ENCODE assay signal across 28 mouse cellular contexts in the genomic region with DNA sequence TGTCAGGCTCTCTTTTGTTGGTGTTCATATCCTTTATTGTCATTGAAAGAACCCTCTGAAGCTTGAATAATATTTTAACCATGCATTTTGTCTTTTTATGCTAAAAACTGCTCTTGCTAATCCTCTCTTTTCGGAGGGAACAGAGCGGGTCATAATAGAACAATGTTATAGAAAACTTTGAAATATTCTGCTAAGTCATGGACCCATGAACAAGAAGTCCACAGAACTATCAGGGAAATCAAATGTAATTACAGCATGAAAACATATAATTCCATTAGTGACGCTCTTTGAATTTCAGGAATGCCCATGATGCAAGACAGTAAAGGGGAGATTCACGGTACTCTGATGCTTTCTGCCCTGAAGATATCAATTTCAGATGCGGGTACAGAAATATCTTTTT.
DNase-seq lines count a peak whose midpoint lies in the region; ATAC-seq lines count a peak whose summit lies in the region.
"Had no signal": no experiment of that assay in that cellular context is flagged by ENCODE, and none has a peak within 500 bp of the region (broad histone marks: within the 10 kb centered on the region; RNA-seq: fewer than 3 reads in every experiment).

No protein-coding gene starts in this region.

- H3K4me1 ChIP-seq in forebrain, embryonic 10.5 days = peaks cover 31% of the 10 kb centered on the region
- H3K4me1 ChIP-seq in forebrain, embryonic 15.5 days = peaks cover 15% of the 10 kb centered on the region
- peaks cover 2% of the 10 kb centered on the region; the same call in 1 of the 2 replicates for H3K4me1 ChIP-seq in midbrain, embryonic 11.5 days (ENCODE audit: control insufficient read depth, insufficient read depth, low read length)
- 0 out of 2 replicates have a peak, but pooled peaks cover 6% of the 10 kb centered on the region for H3K4me1 ChIP-seq in midbrain, embryonic 14.5 days (ENCODE audit: control insufficient read depth, insufficient read depth, low read length)
- H3K4me1 ChIP-seq: heart, embryonic 15.5 days; hindbrain, embryonic 13.5 days; intestine, embryonic 15.5 days had no signal

- H3K36me3 ChIP-seq in forebrain, embryonic 10.5 days (replicated peaks) = peaks cover 9% of the 10 kb centered on the region
- H3K36me3 ChIP-seq in forebrain, embryonic 15.5 days = no peaks in the 10 kb centered on the region
- no peaks in the 10 kb centered on the region for H3K36me3 ChIP-seq in midbrain, embryonic 11.5 days (ENCODE audit: control insufficient read depth, insufficient read depth, low read length)
- no peaks in the 10 kb centered on the region for H3K36me3 ChIP-seq in midbrain, embryonic 14.5 days (ENCODE audit: control insufficient read depth, insufficient read depth, low read length)
- H3K36me3 ChIP-seq: forebrain, embryonic 12.5 days; heart, embryonic 15.5 days; hindbrain, embryonic 10.5 days; hindbrain, embryonic 13.5 days; intestine, embryonic 15.5 days had no signal

- WGBS in forebrain, embryonic 10.5 days = 35% methylated on average over 5 of the region's 5 CpGs
- WGBS in forebrain, embryonic 15.5 days = 15% methylated on average over 5 of the region's 5 CpGs
- WGBS in midbrain, embryonic 11.5 days = 54% methylated on average over 5 of the region's 5 CpGs
- WGBS in midbrain, embryonic 14.5 days = 35% methylated on average over 5 of the region's 5 CpGs

- no peak overlapping the region for H3K4me2 ChIP-seq in forebrain, embryonic 15.5 days (replicated peaks)
- no peak overlapping the region for H3K4me2 ChIP-seq in midbrain, embryonic 11.5 days
- H3K4me2 ChIP-seq in midbrain, embryonic 14.5 days (ENCODE audit: low read length) = no peak overlapping the region
- H3K4me2 ChIP-seq: embryonic facial prominence, embryonic 13.5 days; forebrain, embryonic 12.5 days; heart, embryonic 11.5 days; heart, embryonic 15.5 days; hindbrain, embryonic 13.5 days; intestine, embryonic 15.5 days had no signal

- H3K27ac ChIP-seq in forebrain, embryonic 10.5 days = peak overlapping the region; percentile 71
- no peak overlapping the region for H3K27ac ChIP-seq in forebrain, embryonic 15.5 days (replicated peaks)
- no peak overlapping the region for H3K27ac ChIP-seq in midbrain, embryonic 11.5 days (ENCODE audit: low read depth, low read length)
- H3K27ac ChIP-seq in midbrain, embryonic 14.5 days (replicated peaks; ENCODE audit: low read depth, low read length) = no peak overlapping the region
- H3K27ac ChIP-seq: embryonic facial prominence, embryonic 13.5 days; forebrain, embryonic 12.5 days; heart, adult 2 months; heart, embryonic 15.5 days; hindbrain, embryonic 10.5 days; hindbrain, embryonic 13.5 days; intestine, embryonic 15.5 days had no signal

- H3K4me3 ChIP-seq in forebrain, embryonic 10.5 days = no peak overlapping the region
- H3K4me3 ChIP-seq in forebrain, embryonic 15.5 days = no peak overlapping the region
- H3K4me3 ChIP-seq in midbrain, embryonic 11.5 days (ENCODE audit: low read depth, low read length) = no peak overlapping the region
- no peak overlapping the region for H3K4me3 ChIP-seq in midbrain, embryonic 14.5 days (replicated peaks; ENCODE audit: low read depth, low read length)
- H3K4me3 ChIP-seq: embryonic facial prominence, embryonic 13.5 days; forebrain, embryonic 12.5 days; heart, adult 2 months; heart, embryonic 15.5 days; hindbrain, embryonic 10.5 days; hindbrain, embryonic 13.5 days; intestine, embryonic 15.5 days had no signal

- no peak overlapping the region for H3K9ac ChIP-seq in forebrain, embryonic 15.5 days (replicated peaks)
- H3K9ac ChIP-seq in midbrain, embryonic 11.5 days (ENCODE audit: low read length) = no peak overlapping the region
- no peak overlapping the region for H3K9ac ChIP-seq in midbrain, embryonic 14.5 days (replicated peaks; ENCODE audit: low read length)
- H3K9ac ChIP-seq: embryonic facial prominence, embryonic 13.5 days; forebrain, embryonic 12.5 days; heart, embryonic 15.5 days; hindbrain, embryonic 13.5 days; intestine, embryonic 15.5 days had no signal

- DNase-seq in forebrain, embryonic 10.5 days (ENCODE audit: extremely low spot score, low spot score) = no peak
- peak; percentile 84 for DNase-seq in midbrain, embryonic 11.5 days (ENCODE audit: low spot score, missing footprints)
- DNase-seq in midbrain, embryonic 14.5 days = no peak
- DNase-seq in retina, embryonic 14.5 days (ENCODE audit: low spot score) = peak; percentile 76
- DNase-seq in heart, adult 8-10 months (ENCODE audit: low spot score) = no peak
- DNase-seq: adrenal gland, adult 8-10 months; adrenal gland, postnatal 25 days; cerebellum, adult 11-12 months; cerebellum, adult 8-10 months; cerebellum, postnatal 10 days; cerebellum, postnatal 36 days; gastrocnemius, postnatal 10 days; gastrocnemius, postnatal 36 days; heart, adult 2 months; heart, postnatal 10 days; heart, postnatal 36 days; kidney, adult 11 months had no signal

- no peaks in the 10 kb centered on the region for H3K27me3 ChIP-seq in forebrain, embryonic 10.5 days (ENCODE audit: poor library complexity, severe bottlenecking)
- H3K27me3 ChIP-seq in forebrain, embryonic 15.5 days = no peaks in the 10 kb centered on the region
- no peaks in the 10 kb centered on the region for H3K27me3 ChIP-seq in midbrain, embryonic 11.5 days (ENCODE audit: control insufficient read depth, insufficient read depth, low read length)
- H3K27me3 ChIP-seq in midbrain, embryonic 14.5 days (ENCODE audit: control insufficient read depth, insufficient read depth, low read length) = no peaks in the 10 kb centered on the region
- H3K27me3 ChIP-seq: embryonic facial prominence, embryonic 13.5 days; forebrain, embryonic 12.5 days; heart, embryonic 15.5 days; hindbrain, embryonic 13.5 days; intestine, embryonic 15.5 days had no signal

- no peaks in the 10 kb centered on the region for H3K9me3 ChIP-seq in forebrain, embryonic 10.5 days
- no peaks in the 10 kb centered on the region for H3K9me3 ChIP-seq in forebrain, embryonic 15.5 days
- H3K9me3 ChIP-seq in midbrain, embryonic 11.5 days (ENCODE audit: control insufficient read depth, low read length) = no peaks in the 10 kb centered on the region
- H3K9me3 ChIP-seq in midbrain, embryonic 14.5 days (ENCODE audit: control insufficient read depth, low read length) = no peaks in the 10 kb centered on the region
- H3K9me3 ChIP-seq: embryonic facial prominence, embryonic 13.5 days; forebrain, embryonic 12.5 days; heart, embryonic 15.5 days; hindbrain, embryonic 10.5 days; hindbrain, embryonic 13.5 days; intestine, embryonic 15.5 days had no signal

- no peak for ATAC-seq in forebrain, embryonic 15.5 days (replicated peaks)
- ATAC-seq in midbrain, embryonic 11.5 days (ENCODE audit: low FRiP score) = no peak
- no peak for ATAC-seq in midbrain, embryonic 14.5 days (ENCODE audit: low FRiP score, low TSS enrichment)
- ATAC-seq: activated CD4-positive, CD25-positive, alpha-beta regulatory T cell, adult 4 months; CD4-positive, CD25-positive, alpha-beta regulatory T cell, adult 4 months; hindbrain, embryonic 16.5 days; intestine, embryonic 15.5 days had no signal

Comparison
In these comparisons a context has a peak if more than half of its experiments do, and no peak if none do; other contexts are left out.
1. DNase-seq: peak in midbrain, embryonic 11.5 days (single experiment) and retina, embryonic 14.5 days (single experiment); none in forebrain, embryonic 10.5 days (single experiment), midbrain, embryonic 14.5 days (single experiment) and heart, adult 8-10 months (single experiment).